In genomic region chr3:107466577-107466976, GRCm38 (mm10) we compare ENCODE assay signal across 9 mouse cellular contexts. TPM values are rescaled to one million over a fixed set of nuclear protein-coding genes. Genes with fewer than 3 reads are reported as not detected.
DNase-seq lines count a peak whose midpoint lies in the region; ATAC-seq lines count a peak whose summit lies in the region.
"Had no signal": no experiment of that assay in that cellular context is flagged by ENCODE, and none has a peak within 500 bp of the region (broad histone marks: within the 10 kb centered on the region; RNA-seq: fewer than 3 reads in every experiment).

No protein-coding gene starts in this region.

- no peaks in the 10 kb centered on the region for H3K4me1 ChIP-seq in forebrain, embryonic 15.5 days
- H3K4me1 ChIP-seq: neural tube, embryonic 12.5 days had no signal

- no peaks in the 10 kb centered on the region for H3K9me3 ChIP-seq in forebrain, embryonic 15.5 days
- H3K9me3 ChIP-seq: neural tube, embryonic 12.5 days had no signal

- WGBS in forebrain, embryonic 15.5 days: 5% methylated on average over 6 of the region's 6 CpGs

- 0 out of 2 replicates have a peak, but pooled peaks have one; percentile 34 for ATAC-seq in cerebellum, adult (ENCODE audit: insufficient number of reproducible peaks, low FRiP score, low TSS enrichment)
- ATAC-seq in forebrain, embryonic 15.5 days (replicated peaks): peak; percentile 38
- peak; percentile 74 for ATAC-seq in inflammation-experienced regulatory T-cells, adult 6 months

- H3K36me3 ChIP-seq in forebrain, embryonic 15.5 days: no peaks in the 10 kb centered on the region
- H3K36me3 ChIP-seq: neural tube, embryonic 12.5 days had no signal

- no peak overlapping the region for H3K9ac ChIP-seq in forebrain, embryonic 15.5 days (replicated peaks)
- H3K9ac ChIP-seq: neural tube, embryonic 12.5 days had no signal

- no peak overlapping the region for H3K27ac ChIP-seq in forebrain, embryonic 15.5 days (replicated peaks)
- H3K27ac ChIP-seq: neural tube, embryonic 12.5 days had no signal

- H3K4me2 ChIP-seq in forebrain, embryonic 15.5 days (replicated peaks): no peak overlapping the region
- H3K4me2 ChIP-seq: neural tube, embryonic 12.5 days had no signal

- DNase-seq in urinary bladder, adult 2 months (ENCODE audit: low spot score): peak; percentile 50
- DNase-seq in urinary bladder, postnatal 10 days (ENCODE audit: low spot score): no peak
- peak; percentile 42 to 53 for DNase-seq in lung, adult 18-20 months
- DNase-seq in retina, adult 2 months (ENCODE audit: low read depth, low spot score): peak; percentile 39
- peak; percentile 57 to 68 for DNase-seq in urinary bladder, postnatal 36 days (ENCODE audit: low spot score in 2 of 2)

- H3K27me3 ChIP-seq in forebrain, embryonic 15.5 days: peaks cover 17% of the 10 kb centered on the region

- no peak overlapping the region for H3K4me3 ChIP-seq in forebrain, embryonic 15.5 days
- H3K4me3 ChIP-seq: neural tube, embryonic 12.5 days had no signal

RNA-seq across cellular contexts. Expression of gene Kcnc4, which starts 7.2 kb away (rescaled TPM):
- 9.1 and 10.5 TPM in 2 replicates for polyA plus RNA-seq in urinary bladder, adult 2 months (2012; rRNA removed)
- 1.6 and 1.8 TPM in 2 replicates for polyA plus RNA-seq in forebrain, embryonic 15.5 days (2015; fragmentation: Nextera tagmentation; extraction: Ambion mirVana)
- polyA plus RNA-seq in inflammation-experienced regulatory T-cells, adult 6 months (2017; shearing (Covaris generic)): not detected

RNA-seq across cellular contexts. Expression of gene Slc6a17, which starts 51.2 kb away (rescaled TPM):
- polyA plus RNA-seq in urinary bladder, adult 2 months (2012; rRNA removed): 15.9 and 21.1 TPM in 2 replicates
- 17.2 and 19.6 TPM in 2 replicates for polyA plus RNA-seq in forebrain, embryonic 15.5 days (2015; fragmentation: Nextera tagmentation; extraction: Ambion mirVana)
- polyA plus RNA-seq in inflammation-experienced regulatory T-cells, adult 6 months (2017; shearing (Covaris generic)): not detected

Comparison
In these comparisons a context has a peak if more than half of its experiments do, and no peak if none do; other contexts are left out.
1. RNA of gene Slc6a17, which starts 51.2 kb away (polyA plus RNA-seq): 17.2 to 19.6 TPM in forebrain, embryonic 15.5 days and 15.9 to 21.1 TPM in urinary bladder, adult 2 months; not detected in inflammation-experienced regulatory T-cells, adult 6 months; every median in the first group is over 10 times any median in the second.
2. Peak in every context shown above with its lines, with median percentiles within 50 percentile points of each other: ATAC-seq.